Mouse (Mus musculus): ENCODE measurements around the gene Sag. TPM values are rescaled to one million over a fixed set of nuclear protein-coding genes. Genes with fewer than 3 reads are reported as not detected.

Sag gene
- polyA plus RNA-seq, 1 experiment from 2014 or later, result 2.6 TPM

GRCm38 (mm10) chr1:87854411-87854810, 50.9 kb downstream of the Sag start:
- 28% methylated on average over 6 of the region's 6 CpGs for WGBS
- no peaks in the 10 kb centered on the region for H3K9me3 ChIP-seq (ENCODE audit: control insufficient read depth, low read length)
- no peaks in the 10 kb centered on the region for H3K36me3 ChIP-seq (ENCODE audit: control insufficient read depth, insufficient read depth, low read length)
- ATAC-seq (ENCODE audit: low FRiP score) (no peak), DNase-seq (ENCODE audit: low spot score) (no peak)
- no peak overlapping the region for H3K27ac ChIP-seq (ENCODE audit: low read depth, low read length)
- peak overlapping the region; percentile 86 for H3K4me2 ChIP-seq (replicated peaks; ENCODE audit: low read depth, low read length)
- H3K27me3 ChIP-seq (ENCODE audit: control insufficient read depth, insufficient read depth, low read length), result no peaks in the 10 kb centered on the region
- H3K4me1 ChIP-seq (replicated peaks; ENCODE audit: control insufficient read depth, insufficient read depth, low read length), result peaks cover 10% of the 10 kb centered on the region
- peak overlapping the region; percentile 96 for H3K9ac ChIP-seq (ENCODE audit: low read depth, low read length)
- peak overlapping the region; percentile 98 for H3K4me3 ChIP-seq (ENCODE audit: low read depth, low read length)

- no peak overlapping the region for H3K9ac ChIP-seq (ENCODE audit: low read depth, low read length)
- H3K9me3 ChIP-seq (ENCODE audit: control insufficient read depth, low read length), result no peaks in the 10 kb centered on the region
- no peak for DNase-seq (ENCODE audit: low spot score)
- H3K4me2 ChIP-seq (replicated peaks; ENCODE audit: low read depth, low read length), result peak overlapping the region; percentile 86
- H3K36me3 ChIP-seq (ENCODE audit: control insufficient read depth, insufficient read depth, low read length), result no peaks in the 10 kb centered on the region
- no peak for ATAC-seq (ENCODE audit: low FRiP score)
- no peaks in the 10 kb centered on the region for H3K27me3 ChIP-seq (ENCODE audit: control insufficient read depth, insufficient read depth, low read length)
- 34% methylated on average over 2 of the region's 2 CpGs for WGBS
- no peak overlapping the region for H3K27ac ChIP-seq (ENCODE audit: low read depth, low read length)
- peaks cover 10% of the 10 kb centered on the region for H3K4me1 ChIP-seq (replicated peaks; ENCODE audit: control insufficient read depth, insufficient read depth, low read length)
- H3K4me3 ChIP-seq (ENCODE audit: low read depth, low read length), result peak overlapping the region; percentile 98
Measured at GRCm38 (mm10) chr1:87854851-87855251, 51.4 kb downstream of the Sag start.

- H3K27me3 ChIP-seq (ENCODE audit: control insufficient read depth, insufficient read depth, low read length), result no peaks in the 10 kb centered on the region
- H3K4me2 ChIP-seq (replicated peaks; ENCODE audit: low read depth, low read length), result no peak overlapping the region
- H3K27ac ChIP-seq (ENCODE audit: low read depth, low read length), result no peak overlapping the region
- no peak overlapping the region for H3K4me3 ChIP-seq (ENCODE audit: low read depth, low read length)
- ATAC-seq (ENCODE audit: low FRiP score) (no peak), DNase-seq (ENCODE audit: low spot score) (no peak)
- no peaks in the 10 kb centered on the region for H3K9me3 ChIP-seq (ENCODE audit: control insufficient read depth, low read length)
- no peak overlapping the region for H3K9ac ChIP-seq (ENCODE audit: low read depth, low read length)
- WGBS, result 83% methylated on average over 1 of the region's 1 CpGs
- no peaks in the 10 kb centered on the region for H3K36me3 ChIP-seq (ENCODE audit: control insufficient read depth, insufficient read depth, low read length)
- peaks cover 10% of the 10 kb centered on the region for H3K4me1 ChIP-seq (replicated peaks; ENCODE audit: control insufficient read depth, insufficient read depth, low read length)
Measured at GRCm38 (mm10) chr1:87855522-87855921, 52.0 kb downstream of the Sag start.

- 89% methylated on average over 3 of the region's 3 CpGs for WGBS
- ATAC-seq (ENCODE audit: low FRiP score), result no peak
- H3K4me3 ChIP-seq (ENCODE audit: low read depth, low read length), result no peak overlapping the region
- H3K4me2 ChIP-seq (replicated peaks; ENCODE audit: low read depth, low read length), result no peak overlapping the region
- no peaks in the 10 kb centered on the region for H3K36me3 ChIP-seq (ENCODE audit: control insufficient read depth, insufficient read depth, low read length)
- H3K9me3 ChIP-seq (ENCODE audit: control insufficient read depth, low read length), result no peaks in the 10 kb centered on the region
- H3K4me1 ChIP-seq (replicated peaks; ENCODE audit: control insufficient read depth, insufficient read depth, low read length), result peaks cover 10% of the 10 kb centered on the region
- H3K27ac ChIP-seq (ENCODE audit: low read depth, low read length), result no peak overlapping the region
- no peak overlapping the region for H3K9ac ChIP-seq (ENCODE audit: low read depth, low read length)
- no peak for DNase-seq (ENCODE audit: low spot score)
- no peaks in the 10 kb centered on the region for H3K27me3 ChIP-seq (ENCODE audit: control insufficient read depth, insufficient read depth, low read length)
Measured at GRCm38 (mm10) chr1:87856823-87857222, 53.3 kb downstream of the Sag start.

GRCm38 (mm10) chr1:87858031-87858430, 54.6 kb downstream of the Sag start:
- Histone ChIP-seq H3K9me3 (ENCODE audit: control insufficient read depth, low read length) (no peaks in the 10 kb centered on the region), H3K9ac (ENCODE audit: low read depth, low read length) (no peak overlapping the region), H3K4me1 (replicated peaks; ENCODE audit: control insufficient read depth, insufficient read depth, low read length) (peaks cover 10% of the 10 kb centered on the region), H3K27ac (ENCODE audit: low read depth, low read length) (no peak overlapping the region), H3K4me3 (ENCODE audit: low read depth, low read length) (no peak overlapping the region), H3K4me2 (replicated peaks; ENCODE audit: low read depth, low read length) (no peak overlapping the region), H3K36me3 (ENCODE audit: control insufficient read depth, insufficient read depth, low read length) (no peaks in the 10 kb centered on the region), H3K27me3 (ENCODE audit: control insufficient read depth, insufficient read depth, low read length) (no peaks in the 10 kb centered on the region)
- ATAC-seq (ENCODE audit: low FRiP score), result no peak
- DNase-seq (ENCODE audit: low spot score), result no peak
- WGBS, result 100% methylated on average over 1 of the region's 1 CpGs

GRCm38 (mm10) chr1:87858529-87858928, 55.0 kb downstream of the Sag start:
- H3K4me3 ChIP-seq (ENCODE audit: low read depth, low read length), result no peak overlapping the region
- H3K27me3 ChIP-seq (ENCODE audit: control insufficient read depth, insufficient read depth, low read length), result no peaks in the 10 kb centered on the region
- peaks cover 10% of the 10 kb centered on the region for H3K4me1 ChIP-seq (replicated peaks; ENCODE audit: control insufficient read depth, insufficient read depth, low read length)
- no peak overlapping the region for H3K27ac ChIP-seq (ENCODE audit: low read depth, low read length)
- no peaks in the 10 kb centered on the region for H3K9me3 ChIP-seq (ENCODE audit: control insufficient read depth, low read length)
- no peak for DNase-seq (ENCODE audit: low spot score)
- H3K4me2 ChIP-seq (replicated peaks; ENCODE audit: low read depth, low read length), result no peak overlapping the region
- H3K9ac ChIP-seq (ENCODE audit: low read depth, low read length), result no peak overlapping the region
- ATAC-seq (ENCODE audit: low FRiP score), result no peak
- WGBS, result 89% methylated on average over 2 of the region's 2 CpGs
- no peaks in the 10 kb centered on the region for H3K36me3 ChIP-seq (ENCODE audit: control insufficient read depth, insufficient read depth, low read length)

- no peak overlapping the region for H3K27ac ChIP-seq (ENCODE audit: low read depth, low read length)
- no peak for DNase-seq (ENCODE audit: low spot score)
- ATAC-seq (ENCODE audit: low FRiP score), result no peak
- WGBS, result 82% methylated on average over 3 of the region's 3 CpGs
- H3K9ac ChIP-seq (ENCODE audit: low read depth, low read length), result no peak overlapping the region
- no peaks in the 10 kb centered on the region for H3K9me3 ChIP-seq (ENCODE audit: control insufficient read depth, low read length)
- H3K4me1 ChIP-seq (replicated peaks; ENCODE audit: control insufficient read depth, insufficient read depth, low read length), result no peaks in the 10 kb centered on the region
- H3K27me3 ChIP-seq (ENCODE audit: control insufficient read depth, insufficient read depth, low read length), result no peaks in the 10 kb centered on the region
- H3K36me3 ChIP-seq (ENCODE audit: control insufficient read depth, insufficient read depth, low read length), result no peaks in the 10 kb centered on the region
- H3K4me3 ChIP-seq (ENCODE audit: low read depth, low read length), result no peak overlapping the region
- H3K4me2 ChIP-seq (replicated peaks; ENCODE audit: low read depth, low read length), result no peak overlapping the region
Measured at GRCm38 (mm10) chr1:87863602-87864001, 60.1 kb downstream of the Sag start.

GRCm38 (mm10) chr1:87864889-87865288, 61.4 kb downstream of the Sag start:
- DNase-seq (ENCODE audit: low spot score) (no peak), ATAC-seq (ENCODE audit: low FRiP score) (no peak)
- no peak overlapping the region for H3K4me2 ChIP-seq (replicated peaks; ENCODE audit: low read depth, low read length)
- H3K27ac ChIP-seq (ENCODE audit: low read depth, low read length), result no peak overlapping the region
- H3K9ac ChIP-seq (ENCODE audit: low read depth, low read length), result no peak overlapping the region
- no peaks in the 10 kb centered on the region for H3K9me3 ChIP-seq (ENCODE audit: control insufficient read depth, low read length)
- H3K27me3 ChIP-seq (ENCODE audit: control insufficient read depth, insufficient read depth, low read length), result no peaks in the 10 kb centered on the region
- H3K4me3 ChIP-seq (ENCODE audit: low read depth, low read length), result no peak overlapping the region
- H3K36me3 ChIP-seq (ENCODE audit: control insufficient read depth, insufficient read depth, low read length), result no peaks in the 10 kb centered on the region
- no peaks in the 10 kb centered on the region for H3K4me1 ChIP-seq (replicated peaks; ENCODE audit: control insufficient read depth, insufficient read depth, low read length)

- no peak for ATAC-seq (ENCODE audit: low FRiP score)
- DNase-seq (ENCODE audit: low spot score), result no peak
- Histone ChIP-seq H3K27ac (ENCODE audit: low read depth, low read length) (no peak overlapping the region), H3K9me3 (ENCODE audit: control insufficient read depth, low read length) (no peaks in the 10 kb centered on the region), H3K4me3 (ENCODE audit: low read depth, low read length) (no peak overlapping the region), H3K36me3 (ENCODE audit: control insufficient read depth, insufficient read depth, low read length) (no peaks in the 10 kb centered on the region), H3K27me3 (ENCODE audit: control insufficient read depth, insufficient read depth, low read length) (no peaks in the 10 kb centered on the region), H3K9ac (ENCODE audit: low read depth, low read length) (no peak overlapping the region), H3K4me1 (replicated peaks; ENCODE audit: control insufficient read depth, insufficient read depth, low read length) (no peaks in the 10 kb centered on the region), H3K4me2 (replicated peaks; ENCODE audit: low read depth, low read length) (no peak overlapping the region)
- 93% methylated on average over 1 of the region's 1 CpGs for WGBS
Measured at GRCm38 (mm10) chr1:87866672-87867071, 63.2 kb downstream of the Sag start.

Data from hindbrain, embryonic 11.5 days (tissue).